Mouse (Mus musculus) frontal cortex, adult 2 months (tissue): ENCODE measurements at regions not wholly inside any gene's neighbourhood (a gene's known extent, or its start where the extent isn't known, plus 50 kb on each side); places are given as distances from the start of the nearest gene placed in this dataset.

Source experiments
- DNase-seq, 2 experiments: peaks; one replicate each; pipeline ENCODE4 v3.0.0; 2022; ENCODE audit warnings: low spot score in 1 of 2; ENCODE audit errors: extremely low spot score in 1 of 2

DNA sequence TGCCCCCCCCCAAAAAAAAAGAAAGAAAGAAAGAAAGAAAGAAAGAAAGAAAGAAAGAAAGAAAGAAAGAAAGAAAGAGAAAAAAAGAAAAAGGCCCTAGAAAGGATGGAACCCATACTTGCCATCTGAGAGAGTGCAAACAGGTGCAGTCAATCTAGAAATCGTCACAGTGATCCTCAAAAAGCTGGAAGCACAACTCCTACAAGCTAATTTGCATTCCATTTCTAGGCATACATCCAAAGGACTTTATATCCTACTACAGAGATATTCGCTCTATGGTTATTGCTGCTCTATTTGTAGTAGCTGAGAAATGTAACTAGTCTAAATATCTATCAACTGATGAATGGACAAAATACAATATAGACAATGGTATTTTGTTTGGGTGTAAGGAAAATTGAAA lies 410.2 kb upstream of the Ctnnd2 start:
- DNase-seq, result peak; percentile 3 to 49

DNA sequence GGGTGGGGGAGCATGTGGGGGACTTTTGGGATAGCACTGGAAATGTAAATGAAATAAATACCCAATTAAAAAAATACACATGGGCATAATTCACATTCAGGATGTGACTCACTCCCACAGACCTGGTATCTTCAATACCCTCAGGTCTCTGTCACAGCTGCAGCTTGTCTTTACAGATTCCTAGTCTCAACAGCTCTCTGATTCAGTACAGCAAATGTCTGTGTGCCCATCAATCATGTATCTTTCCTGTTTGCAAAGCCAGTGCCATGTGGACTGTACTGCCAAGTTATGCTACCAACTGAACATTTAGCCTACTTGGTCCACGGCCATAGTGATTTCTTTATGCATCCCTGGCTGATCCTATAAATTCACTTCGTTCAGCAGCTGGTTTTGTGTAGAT lies 396.0 kb upstream of the Ctnnd2 start:
- DNase-seq, result no peak

DNA sequence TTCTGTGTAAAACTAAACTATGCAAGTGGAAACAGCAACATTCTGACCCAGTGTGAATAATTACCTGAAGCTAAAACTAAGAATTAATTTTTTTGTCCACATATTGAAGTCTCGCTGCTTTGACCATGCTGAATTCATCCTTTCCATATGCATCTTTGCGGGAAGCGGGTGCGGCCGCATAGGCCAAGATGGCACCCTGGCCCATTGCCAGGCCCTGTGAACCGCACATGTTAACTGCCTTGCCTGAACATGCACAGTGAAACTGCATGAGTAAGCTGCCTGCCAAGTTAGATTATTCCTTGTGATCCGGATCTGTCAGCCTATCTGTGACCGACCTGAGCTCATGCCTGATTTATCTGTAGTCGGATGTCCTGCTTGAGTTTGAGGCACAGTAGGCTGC lies 373.8 kb upstream of the Ctnnd2 start:
- DNase-seq, result no peak

DNA sequence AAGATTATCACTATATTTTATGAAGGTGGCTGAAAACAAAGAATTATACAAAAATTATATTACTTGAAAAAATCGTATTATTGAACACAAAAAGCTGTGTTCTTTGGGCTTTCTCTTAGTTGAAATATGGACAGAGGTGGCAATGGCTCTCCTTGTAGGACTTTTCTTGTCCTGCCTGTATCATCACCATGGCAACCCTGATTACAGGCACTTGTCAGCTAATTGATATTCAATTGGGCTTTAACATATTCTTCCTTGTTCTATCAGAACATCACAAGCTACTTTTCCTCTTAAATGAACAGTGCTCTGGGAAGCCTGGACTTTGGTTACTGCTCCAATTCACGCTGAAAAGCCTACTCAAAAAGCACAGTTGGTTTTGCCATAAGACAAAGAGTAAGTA lies 349.1 kb upstream of the Ctnnd2 start:
- no peak for DNase-seq

DNA sequence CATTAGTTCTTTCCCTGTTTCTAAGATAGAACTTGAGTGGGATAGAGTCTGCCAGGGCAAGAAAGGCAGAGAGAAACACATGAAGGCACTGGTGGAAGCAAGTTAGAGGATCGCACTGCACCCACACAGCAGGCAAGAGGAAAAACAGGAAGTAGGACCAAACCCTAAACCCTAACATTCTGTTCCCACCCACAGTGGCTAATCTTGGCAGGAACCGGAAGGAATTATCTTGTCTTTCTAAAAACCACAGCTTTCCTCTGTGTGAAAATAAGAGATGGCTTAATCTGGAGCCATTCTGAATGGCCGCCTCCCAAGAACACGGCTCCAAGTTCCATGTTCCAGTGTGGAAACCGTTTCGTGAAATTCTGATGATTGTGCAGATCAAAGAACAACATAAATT lies 348.2 kb upstream of the Ctnnd2 start:
- no peak for DNase-seq

DNA sequence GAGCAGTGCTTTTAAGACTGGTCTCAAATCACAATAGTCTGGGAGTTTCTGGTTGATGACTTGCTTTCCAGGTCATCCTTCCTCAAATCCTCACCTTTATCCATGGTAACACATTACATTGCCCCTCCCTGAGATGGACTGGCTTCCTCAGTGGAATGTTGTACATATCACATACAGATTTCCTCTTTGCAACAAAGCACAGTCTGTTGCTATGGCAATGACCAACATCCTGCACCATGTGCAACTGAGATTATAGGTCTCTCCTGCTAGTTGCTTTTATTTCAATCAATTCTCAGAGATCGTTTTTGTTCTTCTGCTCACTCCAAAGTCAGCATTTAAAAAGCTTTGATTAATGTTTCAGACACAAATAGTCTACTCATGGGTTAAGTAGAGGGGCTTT lies 344.3 kb upstream of the Ctnnd2 start:
- DNase-seq, result no peak

DNA sequence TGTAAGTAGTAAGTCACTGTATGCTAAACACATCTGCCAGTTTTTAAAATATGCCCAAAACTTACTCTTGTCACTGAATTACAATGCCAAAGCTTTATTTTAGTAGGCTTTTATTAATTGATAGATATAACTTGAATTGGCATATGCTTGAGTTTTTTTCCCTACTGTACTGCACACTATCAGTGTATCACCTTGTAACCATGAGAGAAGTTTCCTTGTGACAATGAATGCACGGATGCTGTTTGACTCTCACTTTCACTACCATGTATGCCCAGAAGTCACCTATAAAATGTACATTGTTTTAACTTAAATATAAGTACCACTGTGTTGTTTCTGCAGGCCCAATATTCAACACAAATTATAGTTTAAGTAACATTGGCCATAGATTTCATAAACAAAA lies 343.8 kb upstream of the Ctnnd2 start:
- DNase-seq, result no peak
